Mouse (Mus musculus) gastrocnemius, postnatal 14 days (tissue): ENCODE results near the gene Antxr1. TPM values are rescaled to one million over a fixed set of nuclear protein-coding genes. Genes with fewer than 3 reads are reported as not detected.

Experiments
- DNase-seq: peaks from one replicate; pipeline ENCODE4 v3.0.0; 2021; ENCODE audit warnings: mixed read lengths
- intact Hi-C: fragments of 180-260 bp; cut with DNase I; formaldehyde crosslinking; loops from one replicate; pipeline ENCODE4 v1.15.1; 2025; ENCODE audit warnings: low total_unique reads
- long read RNA-seq, 2 experiments: library from polyadenylated mRNA; stranded (forward); transcript quantifications; one replicate each; pipeline ENCODE4 v2.0.0; 2021
- total RNA-seq, 2 experiments: library from RNA; stranded (reverse); gene quantifications; 2 replicates each; pipeline ENCODE4 v1.2.3; 2021

Antxr1 gene
- 10 to 100 TPM; 26.6 to 37.9 TPM for total RNA-seq
- long read RNA-seq, experiment 1, partial matches to known transcripts = 0 of 1 reads
- long read RNA-seq, experiment 1, other reads (novel, unspliced or antisense) = 1 of 1 reads
- long read RNA-seq, experiment 2, partial matches to known transcripts = 0 of 2 reads
- long read RNA-seq, experiment 2, other reads (novel, unspliced or antisense) = 2 of 2 reads

- peak; percentile 68 for DNase-seq
- intact Hi-C loops = no loop called here
Measured at GRCm38 (mm10) chr6:87335091-87335934, at the start of gene Antxr1. Gene Antxr1 (minus strand): TSS chr6:87335821.

GRCm38 (mm10) chr6:87384761-87385160 is 49.1 kb upstream of the Antxr1 start:
- no peak for DNase-seq
- intact Hi-C loops = loop anchor here (5.0 kb wide), 1 partner anchor 282 kb away; the partner anchor contains the start of gene D6Ertd527e

GRCm38 (mm10) chr6:87383926-87384691 is 48.5 kb upstream of the Antxr1 start:
- no peak for DNase-seq
- intact Hi-C loops = no loop called here

GRCm38 (mm10) chr6:87373057-87373456 is 37.4 kb upstream of the Antxr1 start, which contains the start of gene Gkn2:
Gene Gkn2 (plus strand): TSS chr6:87373357.
- intact Hi-C loops = no loop called here
- DNase-seq = no peak

- DNase-seq = no peak
- intact Hi-C loops = no loop called here
Measured at GRCm38 (mm10) chr6:87369223-87369622, 33.6 kb upstream of the Antxr1 start.

GRCm38 (mm10) chr6:87354441-87354840 is 18.8 kb upstream of the Antxr1 start:
- DNase-seq = peak; percentile 18
- intact Hi-C loops = no loop called here

GRCm38 (mm10) chr6:87350829-87351228 is 15.2 kb upstream of the Antxr1 start, which contains the start of gene Gkn1:
Gene Gkn1 (minus strand): TSS chr6:87350942.
- intact Hi-C loops = no loop called here
- DNase-seq = no peak

- DNase-seq = no peak
- intact Hi-C loops = no loop called here
Measured at GRCm38 (mm10) chr6:87335935-87336295, 294 bp upstream of the Antxr1 start.

GRCm38 (mm10) chr6:87334361-87335090 is 1.1 kb downstream of the Antxr1 start:
- intact Hi-C loops = no loop called here
- peak; percentile 59 for DNase-seq

GRCm38 (mm10) chr6:87332380-87332779 is 3.2 kb downstream of the Antxr1 start:
- DNase-seq = no peak
- intact Hi-C loops = no loop called here

GRCm38 (mm10) chr6:87328265-87329173 is 7.1 kb downstream of the Antxr1 start:
- no peak for DNase-seq
- intact Hi-C loops = loop anchor here (5.0 kb wide), 1 partner anchor 226 kb away; the partner anchor contains the start of gene D6Ertd527e

- no peak for DNase-seq
- intact Hi-C loops = loop anchor here (5.0 kb wide), 1 partner anchor 225 kb away; the partner anchor contains the start of gene D6Ertd527e
Measured at GRCm38 (mm10) chr6:87326932-87327331, 8.7 kb downstream of the Antxr1 start.

- peak; percentile 17 for DNase-seq
Measured at GRCm38 (mm10) chr6:87323381-87323780, 12.2 kb downstream of the Antxr1 start.

GRCm38 (mm10) chr6:87318651-87319050 is 17.0 kb downstream of the Antxr1 start:
- peak; percentile 58 for DNase-seq
- intact Hi-C loops = no loop called here

More at GRCm38 (mm10) chr6:87323381-87323780, 12.2 kb downstream of the Antxr1 start:
- intact Hi-C loops = no loop called here

- intact Hi-C loops = no loop called here
Measured at GRCm38 (mm10) chr6:87316966-87317365, 18.7 kb downstream of the Antxr1 start.

GRCm38 (mm10) chr6:87312761-87313160 is 22.9 kb downstream of the Antxr1 start:
- no peak for DNase-seq
- intact Hi-C loops = no loop called here

More at GRCm38 (mm10) chr6:87316966-87317365, 18.7 kb downstream of the Antxr1 start:
- DNase-seq = peak; percentile 36

GRCm38 (mm10) chr6:87304486-87304885 is 31.1 kb downstream of the Antxr1 start:
- intact Hi-C loops = no loop called here
- DNase-seq = no peak

GRCm38 (mm10) chr6:87302746-87303145 is 32.9 kb downstream of the Antxr1 start:
- DNase-seq = no peak
- intact Hi-C loops = no loop called here
